Mouse (Mus musculus): Measurements from ENCODE around the gene Rdh7.
A peak's percentile ranks its signal among the peaks of the same experiment; 100 is the strongest.
"Not testable (repeated sequence)": the region's sequence is repeated elsewhere in the genome, so short reads cannot be mapped to it uniquely, and the experiment has no call there.

The Rdh7 gene

DNA sequence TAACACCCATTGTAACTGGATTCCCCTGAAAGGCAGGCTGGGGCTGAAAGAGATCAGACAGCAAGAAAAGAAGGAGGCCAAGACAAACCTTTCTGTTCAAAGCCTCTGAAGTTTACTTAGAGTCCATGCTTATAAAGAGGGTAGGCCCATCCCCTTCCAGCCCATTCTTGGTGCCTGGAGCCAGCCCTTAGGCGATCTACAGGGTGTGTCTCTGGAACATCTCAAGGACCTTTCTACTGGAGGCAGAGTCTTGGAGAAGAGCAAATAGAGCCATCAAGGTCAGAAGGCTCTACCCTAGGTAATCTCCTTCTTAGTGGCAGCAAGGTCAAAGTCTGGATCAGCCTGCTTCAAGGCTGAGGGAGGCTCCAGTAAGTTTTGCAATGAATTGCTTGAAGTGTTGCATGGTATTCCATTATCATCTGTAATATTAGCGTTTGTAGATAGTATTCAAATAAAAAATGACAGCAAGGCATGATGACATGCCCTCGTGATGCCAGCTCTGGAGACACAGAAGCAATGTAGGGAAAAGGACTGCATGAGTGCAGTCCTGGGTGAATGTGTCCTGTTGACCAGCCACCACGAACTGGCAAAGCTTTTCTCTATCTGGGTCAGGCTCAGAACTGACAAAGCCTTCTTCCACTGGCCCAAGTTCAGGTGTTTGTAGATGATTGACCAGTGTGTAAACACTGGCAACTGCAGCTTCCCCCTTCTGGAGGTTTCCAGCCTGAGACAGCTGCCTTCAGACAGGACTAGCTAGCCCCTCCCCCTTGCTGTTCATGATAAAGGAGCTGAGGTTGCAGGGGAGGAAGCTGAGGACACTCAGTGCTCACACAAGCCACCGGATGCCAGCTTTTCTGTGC is 4.8 kb upstream of the Rdh7 start:
- DNase-seq: peak; percentile 23 to 60

- no peak for DNase-seq
Observed at GRCm38 (mm10) chr10:127891481-127891880, 2.9 kb upstream of the Rdh7 start.

DNA sequence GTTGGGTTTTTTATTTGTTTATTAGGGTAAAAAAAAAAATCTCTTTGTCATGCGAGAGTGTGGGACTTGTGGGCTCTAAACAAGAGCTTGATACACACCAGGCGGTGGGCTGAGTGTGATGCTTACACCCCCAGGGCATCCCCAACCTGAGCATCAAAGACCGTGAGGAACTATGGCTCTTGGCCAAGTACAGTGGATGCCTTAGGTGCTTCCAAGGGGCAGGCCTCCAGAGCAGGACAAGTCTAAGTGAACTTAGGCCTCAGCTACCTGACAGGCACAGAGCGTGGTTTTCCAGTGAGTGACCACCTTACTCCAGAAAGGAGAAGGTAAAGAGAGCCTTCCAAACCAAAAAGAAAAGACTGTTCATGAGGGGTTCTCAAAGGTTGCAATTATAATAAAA is 1.6 kb downstream of the Rdh7 start:
- no peak for DNase-seq

GRCm38 (mm10) chr10:127886551-127886950 is 2.1 kb downstream of the Rdh7 start:
- no peak for DNase-seq

DNA sequence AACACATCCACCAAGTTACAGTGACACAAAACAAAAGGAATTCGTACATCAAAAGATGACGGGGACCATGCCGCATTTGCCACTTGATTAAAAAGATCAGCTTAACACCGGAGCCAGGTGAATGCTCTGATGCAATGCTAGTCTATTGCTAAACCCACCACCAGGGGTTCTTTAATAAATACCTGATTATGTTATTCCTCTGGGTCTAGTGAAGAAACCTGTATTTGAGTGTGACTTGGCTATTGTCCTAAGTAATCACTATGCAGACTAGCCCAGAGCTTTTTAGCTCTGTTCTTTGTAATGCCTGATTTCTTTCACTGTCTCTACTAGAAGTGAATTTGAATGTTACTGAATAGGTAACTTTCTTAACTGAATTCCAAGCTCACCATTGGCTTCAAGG is 7.6 kb downstream of the Rdh7 start:
- peak in 1 of 2 experiments; percentile 48 for DNase-seq

DNA sequence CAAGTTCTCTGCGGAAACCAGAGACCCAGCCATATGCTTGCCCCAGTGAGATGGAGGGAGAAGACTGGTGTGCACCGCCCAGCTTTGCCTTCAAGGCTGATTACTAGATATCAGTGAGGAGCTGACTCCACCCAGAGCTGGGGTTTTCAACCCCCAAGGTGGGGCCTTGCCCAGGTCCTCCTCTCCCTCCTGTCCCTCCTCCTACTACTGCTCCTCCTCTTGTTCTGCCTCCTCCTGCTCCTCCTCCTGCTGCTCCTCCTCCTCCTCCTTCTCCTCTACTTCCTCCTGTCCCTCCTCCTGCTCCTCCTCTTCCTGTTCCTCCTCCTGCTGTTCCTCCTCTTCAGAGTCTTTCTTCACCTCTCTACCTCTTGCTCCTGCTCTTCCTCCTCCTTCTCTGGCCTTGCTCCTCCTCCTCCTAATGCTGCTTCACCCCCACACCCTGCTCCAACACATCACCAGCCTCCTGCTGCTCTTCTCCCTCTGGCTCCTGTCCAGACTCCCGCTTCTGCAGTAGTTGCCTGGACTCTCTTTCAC is 9.4 kb downstream of the Rdh7 start:
- DNase-seq: peak; percentile 27 to 39

- DNase-seq: peak in 1 of 2 experiments; percentile 14
Observed at GRCm38 (mm10) chr10:127878262-127879057, 10.2 kb downstream of the Rdh7 start.

DNA sequence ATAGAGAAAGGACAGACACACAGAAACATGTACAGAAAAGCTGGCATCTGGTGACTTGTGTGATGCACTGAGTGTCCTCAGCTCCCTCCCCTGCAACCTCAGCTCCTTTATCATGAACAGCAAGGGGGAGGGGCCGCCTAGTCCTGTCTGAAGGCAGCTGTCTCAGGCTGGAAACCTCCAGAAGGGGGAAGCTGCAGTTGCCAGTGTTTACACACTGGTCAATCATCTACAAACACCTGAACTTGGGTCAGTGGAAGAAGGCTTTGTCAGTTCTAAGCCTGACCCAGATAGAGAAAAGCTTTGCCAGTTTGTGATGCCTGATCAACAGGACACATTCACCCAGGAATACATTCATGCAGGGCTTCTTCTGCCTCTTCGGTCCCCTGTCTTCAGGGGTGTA is 10.9 kb downstream of the Rdh7 start:
- peak; percentile 59 to 65 for DNase-seq

DNA sequence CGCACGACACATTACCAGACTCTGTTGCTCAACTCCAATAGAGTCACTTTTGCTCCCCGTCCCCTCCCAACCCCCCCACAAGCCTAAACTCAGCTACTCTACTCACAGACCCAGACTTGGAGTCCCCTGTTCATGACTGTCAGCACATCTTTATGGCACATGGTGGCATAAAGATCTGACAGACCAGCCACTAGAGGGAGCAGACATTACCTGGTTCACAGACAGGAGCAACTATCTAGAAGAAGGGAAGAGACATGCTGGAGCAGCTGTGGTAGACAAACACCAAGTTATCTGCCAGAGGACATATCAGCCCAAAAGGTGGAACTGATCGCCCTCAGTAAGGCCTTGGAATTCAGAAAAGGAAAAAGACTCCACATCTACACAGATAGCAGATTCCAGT is 16.1 kb downstream of the Rdh7 start:
- peak in 1 of 2 experiments; percentile 35 for DNase-seq

GRCm38 (mm10) chr10:127866232-127866631 is 22.4 kb downstream of the Rdh7 start, which contains the start of gene Rdh16f2:
Gene Rdh16f2, plus strand, starts transcription at chr10:127866474.
- no peak for DNase-seq

GRCm38 (mm10) chr10:127864931-127865330 is 23.7 kb downstream of the Rdh7 start:
- DNase-seq: no peak

DNA sequence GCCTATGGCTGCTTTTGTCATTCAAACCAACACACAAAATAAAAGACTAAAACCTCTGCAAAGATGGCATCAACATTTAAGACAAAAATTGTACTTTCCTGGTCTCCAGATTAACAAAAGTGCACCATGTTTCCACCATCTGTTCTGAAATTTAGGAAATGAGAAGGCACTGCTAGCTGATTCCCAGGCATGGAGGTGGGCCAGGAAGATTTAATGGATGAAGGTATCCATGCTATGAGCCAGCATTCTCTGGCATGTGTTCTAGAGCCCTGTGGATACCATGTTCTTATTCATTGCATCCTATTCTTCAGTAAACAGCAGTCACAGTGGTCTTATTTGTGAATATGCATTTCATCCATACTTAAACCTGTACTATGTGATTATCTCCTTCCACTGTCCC is 32.2 kb downstream of the Rdh7 start:
- no peak for DNase-seq

DNA sequence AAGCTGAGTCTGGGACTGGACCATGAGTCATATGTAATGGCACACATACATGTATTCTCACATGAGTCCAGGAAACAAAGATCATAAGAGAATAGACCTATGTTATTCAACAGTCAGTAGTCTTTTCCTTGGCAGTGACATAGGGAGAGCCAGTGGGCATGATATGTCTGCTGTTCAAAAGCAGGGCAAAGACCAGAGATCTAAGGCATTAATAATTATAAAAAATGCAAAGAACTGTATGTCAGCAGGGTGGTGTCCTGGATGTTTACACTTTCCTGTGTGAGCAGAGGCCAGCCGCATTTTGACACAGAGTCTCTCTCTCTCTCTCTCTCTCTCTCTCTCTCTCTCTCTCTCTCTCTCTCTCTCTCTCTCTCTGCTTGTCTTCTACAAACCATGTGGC is 39.0 kb downstream of the Rdh7 start, which contains the start of gene Rdh19:
Gene Rdh19 (plus strand): TSS at position 301 of the 400 bp plus-strand sequence.
- DNase-seq: no peak

DNA sequence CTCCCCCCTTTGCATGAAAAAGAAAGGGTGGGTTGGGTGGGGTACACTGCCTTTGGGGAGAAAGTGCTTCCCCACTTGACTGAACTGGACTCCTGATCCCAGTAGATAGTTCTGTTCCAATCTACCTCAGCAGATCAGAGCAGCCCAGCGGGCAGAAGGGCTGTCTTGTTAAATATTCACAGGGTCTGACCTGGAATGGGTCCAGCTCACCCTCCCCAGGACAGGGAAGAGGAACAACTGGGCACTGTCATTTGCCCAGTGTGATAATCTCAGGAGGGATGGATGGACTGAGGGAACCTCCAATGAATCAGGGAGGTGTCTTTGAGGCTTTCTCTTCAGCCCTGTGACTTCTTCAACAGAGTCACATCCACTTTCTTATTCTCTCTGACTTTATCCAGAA is 40.5 kb downstream of the Rdh7 start:
- DNase-seq: no peak

GRCm38 (mm10) chr10:127845945-127846344 is 42.7 kb downstream of the Rdh7 start:
- DNase-seq: not testable (repeated sequence)

- no peak for DNase-seq
Observed at GRCm38 (mm10) chr10:127840776-127841175, 47.8 kb downstream of the Rdh7 start.

DNA sequence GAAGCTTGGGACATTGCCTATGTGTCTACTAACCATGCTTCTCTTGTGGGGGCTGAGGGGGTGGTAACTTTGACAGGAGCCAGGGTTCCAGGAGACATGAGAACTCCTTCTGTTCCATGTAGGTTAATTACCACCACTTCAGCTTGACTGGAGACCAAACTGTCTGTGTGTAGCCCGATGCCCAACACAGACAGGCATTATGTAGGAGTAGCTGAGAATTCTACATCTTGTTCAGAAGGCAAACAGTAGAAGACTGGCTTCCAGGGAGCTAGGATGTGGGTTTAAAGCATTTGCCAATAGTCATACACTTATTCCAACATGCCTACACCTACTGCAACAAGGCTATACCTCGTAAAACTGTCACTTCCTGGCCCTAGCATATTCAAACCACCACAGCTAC is 50.1 kb downstream of the Rdh7 start:
- DNase-seq: no peak

- peak; percentile 6 to 7 for DNase-seq
Observed at GRCm38 (mm10) chr10:127837793-127838192, 50.8 kb downstream of the Rdh7 start.

DNA sequence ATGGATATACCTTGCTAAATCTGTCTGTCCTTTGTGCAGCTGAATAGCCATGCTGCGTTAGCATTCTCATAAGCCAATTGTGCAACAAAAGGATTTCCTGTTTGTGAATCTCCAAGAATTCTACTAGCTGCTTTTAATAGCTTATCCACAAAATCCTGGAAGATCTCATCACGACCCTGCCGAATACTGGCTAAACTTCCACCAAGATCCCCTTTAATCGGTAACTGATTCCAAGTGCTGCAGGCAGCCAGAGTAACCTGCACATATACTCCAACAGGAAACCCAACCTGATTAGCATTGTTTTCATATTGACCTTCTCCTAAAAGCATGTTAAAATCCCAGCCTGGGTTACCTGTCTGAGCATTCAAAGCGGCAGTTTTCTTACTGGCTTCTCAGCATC is 53.3 kb downstream of the Rdh7 start:
- no peak for DNase-seq

DNA sequence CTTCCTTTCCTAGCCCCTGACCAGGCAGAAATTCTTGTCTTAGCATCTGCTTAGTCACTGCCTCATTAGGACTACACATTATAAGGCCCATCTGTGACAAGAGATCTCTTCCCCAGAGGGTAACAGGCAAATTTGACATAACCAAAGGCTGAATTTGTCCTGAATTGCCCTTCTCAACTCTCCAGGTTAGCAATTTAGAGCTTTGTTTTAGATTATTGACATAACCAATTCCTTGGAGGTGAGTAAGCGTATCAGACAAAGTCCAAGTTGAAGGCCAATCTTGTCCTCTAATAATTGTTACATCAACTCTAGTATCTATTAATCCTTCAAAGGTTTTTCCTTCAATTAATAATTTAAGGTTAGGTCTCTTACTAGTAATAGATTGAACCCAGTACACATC is 54.4 kb downstream of the Rdh7 start:
- not testable (repeated sequence) for DNase-seq
